Mouse (Mus musculus) adrenal gland, adult 8-10 months (tissue): ENCODE results near the gene Kcne1. TPM values are rescaled to one million over a fixed set of nuclear protein-coding genes. Genes with fewer than 3 reads are reported as not detected.

Source experiments
- DNase-seq: peaks from one replicate; pipeline ENCODE4 v3.0.0; 2022
- total RNA-seq, 4 experiments: library from RNA; stranded (reverse); gene quantifications; 2 replicates each; pipeline ENCODE4 v1.2.4; 2022

The Kcne1 gene
- total RNA-seq, 4 experiments from 2014 or later: not detected

- DNase-seq: no peak
Observed at GRCm38 (mm10) chr16:92355982-92356381, 3.3 kb downstream of the Kcne1 start.

- DNase-seq: no peak
Observed at GRCm38 (mm10) chr16:92355366-92355765, 3.9 kb downstream of the Kcne1 start.

DNA sequence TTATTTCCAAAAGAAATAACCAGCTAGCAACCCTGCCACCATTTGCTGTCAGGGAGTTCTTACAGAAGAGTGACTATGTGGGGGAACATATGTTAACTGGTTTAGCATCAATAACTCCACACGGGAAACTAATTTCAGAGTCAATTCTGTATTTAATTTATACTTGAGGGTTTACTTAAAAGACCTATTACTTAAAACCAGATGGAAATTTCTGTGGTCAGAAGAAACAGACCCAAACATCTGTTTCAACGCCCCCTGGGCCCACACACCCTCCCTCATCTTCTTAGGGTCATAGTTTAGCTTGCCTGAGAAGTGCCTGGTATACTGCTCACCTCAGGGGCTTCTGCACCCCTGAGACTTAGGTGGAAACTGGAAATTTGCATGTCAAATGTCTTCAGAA lies 5.4 kb downstream of the Kcne1 start:
- no peak for DNase-seq

DNA sequence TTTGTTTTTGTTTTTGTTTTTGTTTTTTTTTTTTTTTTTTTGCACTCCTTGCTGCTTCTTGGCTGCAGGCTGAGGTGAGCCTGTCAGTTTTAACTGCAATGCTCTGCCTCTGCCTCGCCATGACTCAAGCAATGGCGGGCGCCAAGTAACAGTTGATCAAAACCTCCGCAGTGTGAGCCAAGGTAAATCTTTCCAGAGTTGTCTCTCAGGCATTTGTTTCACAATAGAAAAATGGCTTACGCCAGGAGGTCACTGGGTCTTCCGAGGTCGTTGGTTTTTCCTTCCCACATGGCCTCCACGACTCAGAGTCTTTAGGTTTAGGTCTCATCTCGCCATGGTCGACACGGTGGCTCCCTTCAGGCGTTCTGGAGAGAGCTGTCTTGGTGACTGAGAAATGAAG lies 6.0 kb downstream of the Kcne1 start:
- DNase-seq: no peak

- DNase-seq: peak; percentile 90
Observed at GRCm38 (mm10) chr16:92348941-92349340, 10.3 kb downstream of the Kcne1 start.

- DNase-seq: no peak
Observed at GRCm38 (mm10) chr16:92346297-92346916, 12.9 kb downstream of the Kcne1 start.

DNA sequence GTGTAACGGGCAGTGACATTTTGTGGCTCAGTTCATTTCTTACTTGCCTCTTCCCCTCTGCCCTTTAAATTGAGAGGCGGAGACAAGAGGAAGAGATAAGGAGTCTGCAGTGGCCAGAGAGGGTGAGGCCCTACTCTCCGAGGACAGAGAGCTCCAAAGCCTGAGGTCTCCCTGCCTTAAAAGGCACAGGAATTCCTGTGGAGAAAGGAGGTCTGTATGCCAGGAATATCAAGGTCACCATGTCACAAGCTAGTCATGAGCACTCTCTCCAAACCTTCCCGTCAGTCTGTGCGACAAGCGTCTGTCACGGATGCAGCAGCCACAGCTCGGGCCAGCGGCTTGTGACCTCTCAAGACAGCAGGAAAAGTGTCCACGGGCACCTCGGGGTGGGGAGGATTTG lies 14.1 kb downstream of the Kcne1 start:
- peak; percentile 45 for DNase-seq

DNA sequence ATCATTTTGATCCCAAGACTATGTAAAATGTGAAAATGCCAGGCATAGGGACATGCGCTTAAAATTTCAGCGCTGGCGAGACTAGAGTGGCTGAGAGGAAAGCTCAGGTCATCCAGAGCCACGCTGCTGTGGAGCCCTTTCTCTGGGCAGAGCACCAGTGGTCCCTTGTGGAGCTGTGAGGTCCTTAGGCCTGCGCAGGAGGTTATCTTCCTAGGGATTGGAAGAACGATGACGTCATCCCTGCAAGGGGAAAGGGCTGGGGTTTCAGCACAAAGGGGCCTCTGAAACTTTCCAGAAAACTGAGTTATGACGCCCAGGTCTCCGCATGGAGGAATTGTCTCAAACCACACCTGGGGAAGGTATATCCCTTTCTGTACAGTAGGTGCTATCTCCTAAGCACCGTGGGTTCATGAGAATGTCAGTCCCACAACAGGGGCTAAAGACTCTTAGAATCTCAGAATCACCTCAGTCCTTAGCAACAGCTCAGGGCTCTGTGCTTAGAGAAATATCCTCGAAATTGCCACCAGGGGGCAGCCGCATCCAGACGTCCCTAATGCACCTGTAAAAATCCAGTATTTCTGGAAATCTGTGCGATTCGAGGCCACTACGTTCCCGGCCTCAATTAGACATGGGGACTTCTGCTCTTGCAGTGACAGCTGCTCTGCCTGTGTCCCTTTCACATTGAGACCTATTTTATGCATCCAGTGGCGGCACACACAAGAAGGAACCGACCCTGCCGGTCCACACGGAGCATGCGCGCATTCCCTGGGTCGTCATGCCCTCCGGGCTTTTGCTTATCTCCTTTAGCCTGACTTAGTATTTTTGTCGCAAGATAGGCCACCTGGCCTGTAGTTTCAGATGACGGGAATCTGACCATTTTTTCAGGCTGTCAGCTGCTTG lies 18.4 kb downstream of the Kcne1 start:
- DNase-seq: no peak

DNA sequence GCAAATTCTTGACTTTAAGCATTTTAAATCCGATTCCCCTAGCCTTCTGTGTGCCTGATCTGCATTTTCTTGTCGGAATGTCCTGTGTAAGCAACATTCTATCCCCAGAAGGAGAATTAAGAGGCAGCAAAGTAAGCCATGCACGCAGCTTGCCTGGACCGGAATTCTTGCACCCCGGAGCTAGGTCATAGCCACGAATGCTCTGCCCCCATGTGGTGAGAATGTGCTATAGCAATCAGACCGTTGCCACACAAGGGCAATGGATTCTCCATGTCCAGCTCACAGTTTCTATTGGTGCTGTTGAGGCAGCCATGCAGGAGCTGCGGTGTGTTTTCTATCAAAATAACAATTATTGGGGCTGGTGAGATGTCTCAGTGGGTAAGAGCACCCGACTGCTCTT lies 23.0 kb downstream of the Kcne1 start:
- DNase-seq: no peak

DNA sequence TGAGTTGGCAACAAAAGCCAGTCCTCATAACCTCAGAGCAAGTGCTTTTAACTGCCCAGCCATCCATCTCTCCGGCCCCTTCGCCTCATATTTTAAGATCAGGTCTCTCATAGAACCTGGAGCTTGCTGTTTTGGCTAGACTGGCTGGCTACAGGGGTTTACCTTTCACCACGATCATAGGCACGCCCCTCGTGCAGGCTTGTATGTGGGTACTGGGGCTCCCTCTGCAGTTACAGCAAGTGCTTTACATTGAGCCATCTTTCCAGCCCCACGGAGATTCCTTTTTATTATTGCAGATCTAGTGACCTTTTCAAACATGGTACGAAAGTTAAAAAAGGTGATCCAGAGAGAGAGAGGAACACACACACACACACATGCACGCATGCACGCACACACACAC lies 24.7 kb downstream of the Kcne1 start:
- no peak for DNase-seq

DNA sequence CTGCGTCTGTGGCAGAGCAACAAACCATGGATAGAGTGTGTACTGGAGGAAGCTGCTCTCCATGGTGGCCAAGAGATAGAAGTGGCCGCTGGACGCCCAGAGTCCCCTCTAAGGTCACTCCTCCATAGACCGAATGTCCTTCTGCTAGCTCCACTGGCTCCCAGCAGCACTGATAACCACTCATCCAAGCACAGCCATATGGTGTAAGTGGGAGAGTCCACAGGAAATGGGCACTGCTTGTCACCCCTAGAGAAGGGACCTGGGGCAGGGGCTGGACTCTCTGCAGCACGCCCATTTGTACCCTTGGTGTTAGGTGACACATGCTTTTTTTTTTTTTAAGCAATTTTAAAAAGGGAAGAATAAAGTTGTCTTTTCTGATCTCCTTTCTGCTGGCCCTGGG lies 28.3 kb downstream of the Kcne1 start:
- DNase-seq: no peak

GRCm38 (mm10) chr16:92327911-92328310 lies 31.4 kb downstream of the Kcne1 start:
- DNase-seq: no peak

GRCm38 (mm10) chr16:92325062-92325406 lies 34.2 kb downstream of the Kcne1 start:
- DNase-seq: no peak

DNA sequence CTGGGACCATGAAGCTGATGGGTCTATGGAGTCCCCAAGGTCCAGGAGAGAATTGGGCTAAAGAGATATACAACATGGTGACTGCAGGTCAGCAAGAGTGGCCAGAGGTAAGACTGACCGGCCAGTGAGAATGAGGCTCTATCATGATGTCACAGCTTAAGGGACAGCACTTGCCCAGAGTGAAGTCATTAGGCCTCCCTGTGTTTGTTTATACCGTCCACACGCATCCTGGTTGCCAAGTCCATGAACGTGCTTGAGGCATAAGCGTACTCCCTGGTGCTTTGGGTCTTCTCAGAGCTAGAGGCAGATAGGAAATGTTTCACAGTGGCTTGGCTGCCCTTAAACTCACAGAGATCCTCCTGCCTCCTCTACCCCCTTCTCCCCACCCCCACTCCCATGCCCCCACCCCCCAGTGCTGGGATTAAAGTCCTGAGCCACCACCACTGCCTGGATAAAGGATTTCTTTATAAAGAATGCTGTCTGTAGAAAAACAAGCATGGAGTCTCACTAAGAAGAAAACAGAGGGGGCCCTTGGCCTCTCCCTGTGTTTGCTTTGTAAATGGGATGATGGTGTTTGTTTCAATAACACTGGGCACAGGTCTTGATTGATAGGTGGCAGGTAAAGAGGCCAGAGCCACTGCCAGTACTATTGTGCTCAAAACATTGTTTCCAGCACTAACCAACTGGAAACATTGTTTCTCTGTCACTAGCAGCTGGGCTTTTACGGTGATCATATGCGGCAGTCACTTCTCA lies 34.8 kb downstream of the Kcne1 start:
- no peak for DNase-seq

GRCm38 (mm10) chr16:92321341-92321740 lies 37.9 kb downstream of the Kcne1 start, which contains the start of gene Fam243:
Fam243 (minus strand) TSS chr16:92321441.
- DNase-seq: no peak

- DNase-seq: no peak
Observed at GRCm38 (mm10) chr16:92320361-92320760, 38.9 kb downstream of the Kcne1 start.

GRCm38 (mm10) chr16:92319353-92320109 lies 39.7 kb downstream of the Kcne1 start:
- no peak for DNase-seq

GRCm38 (mm10) chr16:92316049-92316738 lies 43.1 kb downstream of the Kcne1 start:
- DNase-seq: peak; percentile 46

DNA sequence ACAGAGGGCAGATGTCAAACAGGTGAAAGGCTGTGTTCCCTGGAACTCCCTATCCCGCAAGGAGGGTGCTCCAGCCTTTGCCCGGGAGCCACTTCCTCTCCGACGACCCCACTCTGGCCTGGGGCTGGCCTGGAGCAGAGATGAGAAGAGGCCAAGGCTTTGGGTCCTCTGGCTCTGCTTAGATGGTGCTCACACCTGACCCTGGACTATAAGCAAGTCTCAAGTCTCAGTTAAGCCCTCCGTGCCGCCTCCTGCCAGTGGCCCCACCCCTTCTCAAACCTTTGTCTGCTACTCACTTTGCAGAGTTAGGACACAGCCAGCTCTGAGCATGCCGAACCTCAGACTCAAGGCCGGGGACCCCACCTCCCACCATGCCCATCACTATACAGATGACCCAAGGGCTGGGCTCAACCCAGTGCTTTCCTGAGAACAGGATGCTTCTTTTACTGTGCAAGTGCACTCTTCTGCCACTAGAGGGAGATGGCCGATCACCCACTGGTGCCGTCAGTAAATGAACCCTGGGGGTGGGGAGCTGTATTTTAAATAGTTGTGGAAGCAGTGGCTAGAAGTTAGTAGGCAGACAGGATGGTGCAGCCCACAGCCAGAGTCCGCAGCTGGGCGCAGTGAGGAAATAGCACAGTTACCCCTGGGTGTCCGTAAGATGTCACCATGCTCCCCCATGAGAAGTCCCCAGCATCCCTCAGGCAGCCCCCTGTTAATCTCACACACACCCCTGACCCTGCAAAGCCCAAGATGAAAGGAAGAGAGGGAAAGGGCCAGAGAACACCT lies 45.1 kb downstream of the Kcne1 start:
- DNase-seq: no peak

DNA sequence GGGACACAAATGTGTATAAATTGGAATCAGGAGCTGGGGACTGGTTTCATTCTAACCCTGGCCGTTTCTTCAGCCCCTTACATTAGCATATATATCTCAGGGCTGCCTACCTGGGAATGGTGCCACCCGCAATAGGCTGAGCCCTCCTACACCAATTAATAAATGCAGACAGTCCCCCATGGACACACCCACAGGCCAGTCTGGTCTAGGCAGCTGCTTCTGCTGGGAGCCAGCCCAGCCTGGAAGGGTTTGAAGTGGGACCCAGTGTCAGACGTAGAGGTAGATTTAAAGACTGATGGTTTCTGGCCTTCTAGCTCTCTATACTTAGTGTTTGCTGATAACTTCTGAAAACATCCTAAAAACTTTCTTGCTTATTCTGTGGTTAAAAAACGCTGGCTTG lies 50.1 kb downstream of the Kcne1 start:
- no peak for DNase-seq

DNA sequence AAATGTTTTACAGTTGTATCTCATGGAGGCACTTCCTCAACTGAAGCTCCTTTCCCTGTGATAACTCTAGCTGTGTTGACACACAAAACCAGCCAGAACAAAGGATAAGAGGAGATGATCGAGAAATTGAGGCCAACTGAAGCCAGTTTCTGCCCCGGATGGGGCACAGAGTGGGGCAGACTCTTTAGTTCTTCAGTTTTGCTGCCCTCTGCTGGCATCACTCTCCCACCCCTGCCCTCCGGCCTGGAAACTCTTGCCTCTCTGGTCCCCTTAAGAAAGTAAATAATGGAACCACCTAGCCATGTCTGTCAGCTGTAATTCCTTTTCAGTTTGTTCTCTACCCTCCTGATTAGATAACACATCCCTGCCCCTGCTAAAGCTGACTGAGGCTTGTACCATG lies 51.3 kb downstream of the Kcne1 start:
- DNase-seq: no peak
